Mouse (Mus musculus) ES-Bruce4 (cell line): ENCODE results near the gene Dgkq. TPM values are rescaled to one million over a fixed set of nuclear protein-coding genes. Genes with fewer than 3 reads are reported as not detected.

Source experiments
- H3K27ac ChIP-seq: 2 replicates; pipeline ENCODE4 v1.5.1; 2012; ENCODE audit warnings: low read length, inconsistent platforms; ENCODE audit not compliant: insufficient read depth
- H3K27me3 ChIP-seq: 2 replicates; pipeline ENCODE4 v1.6.1; 2012; ENCODE audit warnings: mild to moderate bottlenecking, low read length, inconsistent platforms; ENCODE audit not compliant: control insufficient read depth, poor library complexity, insufficient read depth, severe bottlenecking
- H3K36me3 ChIP-seq: 2 replicates; pipeline ENCODE4 v1.6.1; 2012; ENCODE audit warnings: inconsistent platforms, mild to moderate bottlenecking, low read length, moderate library complexity; ENCODE audit not compliant: control insufficient read depth, poor library complexity, insufficient read depth, severe bottlenecking
- H3K4me1 ChIP-seq: one replicate; pipeline ENCODE4 v1.8.1; 2011; ENCODE audit warnings: low read length; ENCODE audit not compliant: control insufficient read depth, insufficient read depth
- H3K4me3 ChIP-seq: 2 replicates; pipeline ENCODE4 v1.5.1; 2011; ENCODE audit warnings: low read depth, mild to moderate bottlenecking, low read length
- H3K9ac ChIP-seq: 2 replicates; pipeline ENCODE4 v1.6.1; 2012; ENCODE audit warnings: low read depth, mild to moderate bottlenecking, inconsistent platforms; ENCODE audit not compliant: poor library complexity, severe bottlenecking
- H3K9me3 ChIP-seq: replicated peaks from 2 replicates; pipeline ENCODE4 v1.6.1; 2012; ENCODE audit warnings: mild to moderate bottlenecking, low read length, inconsistent platforms; ENCODE audit not compliant: control insufficient read depth, poor library complexity, insufficient read depth, severe bottlenecking
- CTCF ChIP-seq: IDR thresholded peaks from one replicate; pipeline ENCODE4 v1.8.1; 2011; ENCODE audit warnings: low read depth, low read length
- EP300 ChIP-seq: IDR thresholded peaks from 2 replicates; pipeline ENCODE4 v1.6.1; 2011; ENCODE audit warnings: low read depth, low read length; ENCODE audit not compliant: insufficient read depth
- POLR2A ChIP-seq: IDR thresholded peaks from one replicate; pipeline ENCODE4 v1.8.1; 2011; ENCODE audit warnings: low read length; ENCODE audit not compliant: insufficient read depth
- polyA plus RNA-seq: library from polyadenylated mRNA; stranded (reverse); fragments of >200 nt; gene quantifications from 2 replicates; pipeline ENCODE4 v1.2.4, GENCODE M21; 2011; ENCODE audit warnings: low read depth; ENCODE audit not compliant: missing spikeins, insufficient read depth, insufficient read length

Dgkq gene
- polyA plus RNA-seq, 1 experiment: 6.5 TPM

DNA sequence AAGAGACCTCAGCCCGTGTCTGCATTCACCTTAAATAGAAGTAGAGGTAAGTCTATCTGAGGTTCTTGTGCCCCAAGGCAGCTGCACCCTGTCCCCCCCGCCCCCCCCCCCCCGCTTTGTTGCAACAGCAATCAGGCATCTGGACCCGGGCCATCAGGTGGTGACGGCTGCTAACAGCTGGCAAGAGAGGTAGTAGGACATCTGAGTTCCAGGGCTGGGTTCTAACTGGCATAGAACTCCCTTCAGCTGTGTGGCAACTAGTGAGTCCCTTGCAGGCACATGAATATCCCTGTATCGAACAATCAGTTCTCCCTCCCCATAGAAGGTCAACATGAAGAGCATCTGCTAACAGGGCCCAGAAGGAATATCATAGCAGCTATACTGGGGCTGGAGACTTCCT, 42.5 kb upstream of the Dgkq start:
- Histone ChIP-seq H3K9ac (no peak overlapping the region), H3K27me3 (no peaks in the 10 kb centered on the region), H3K4me1 (no peaks in the 10 kb centered on the region), H3K4me3 (no peak overlapping the region), H3K27ac (no peak overlapping the region), H3K9me3 (no peaks in the 10 kb centered on the region), H3K36me3 (no peaks in the 10 kb centered on the region)
- TF ChIP-seq EP300 (no peak), POLR2A (no peak), CTCF (no peak)

- H3K4me3 ChIP-seq: no peak overlapping the region
- no peaks in the 10 kb centered on the region for H3K36me3 ChIP-seq
- no peaks in the 10 kb centered on the region for H3K9me3 ChIP-seq
- no peaks in the 10 kb centered on the region for H3K4me1 ChIP-seq
- no peaks in the 10 kb centered on the region for H3K27me3 ChIP-seq
- H3K27ac ChIP-seq: no peak overlapping the region
- no peak overlapping the region for H3K9ac ChIP-seq
- TF ChIP-seq CTCF (no peak), EP300 (no peak), POLR2A (no peak)
These were observed 39.7 kb upstream of the Dgkq start for GRCm38 (mm10) chr5:108708981-108709731.

DNA sequence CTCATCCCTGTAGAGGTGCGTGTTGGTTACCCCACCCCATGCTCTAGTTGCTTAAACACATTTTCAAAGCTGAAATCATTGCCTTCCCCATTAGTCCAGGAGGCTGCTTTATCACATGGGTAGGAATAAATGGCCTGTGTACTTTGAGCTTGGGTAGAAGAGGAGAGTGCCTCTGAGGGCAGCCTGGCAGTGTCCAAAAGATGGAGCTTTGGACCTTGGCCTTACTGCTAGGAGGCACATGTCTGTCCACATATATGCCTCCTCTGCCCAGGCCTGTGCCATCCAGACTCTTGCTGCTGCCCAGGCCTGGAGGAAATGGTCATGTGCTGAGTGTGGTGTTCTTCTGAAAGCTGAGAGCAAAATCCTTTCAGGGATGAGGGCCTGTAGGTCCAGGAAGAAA, 38.9 kb upstream of the Dgkq start:
- H3K4me1 ChIP-seq: no peaks in the 10 kb centered on the region
- H3K27me3 ChIP-seq: no peaks in the 10 kb centered on the region
- no peaks in the 10 kb centered on the region for H3K9me3 ChIP-seq
- TF ChIP-seq EP300: no peak
- no peaks in the 10 kb centered on the region for H3K36me3 ChIP-seq
- no peak overlapping the region for H3K27ac ChIP-seq
- H3K4me3 ChIP-seq: no peak overlapping the region
- H3K9ac ChIP-seq: no peak overlapping the region

- H3K27me3 ChIP-seq: no peaks in the 10 kb centered on the region
- H3K9ac ChIP-seq: no peak overlapping the region
- no peaks in the 10 kb centered on the region for H3K9me3 ChIP-seq
- TF ChIP-seq POLR2A (no peak), EP300 (no peak)
- no peaks in the 10 kb centered on the region for H3K36me3 ChIP-seq
- H3K4me3 ChIP-seq: no peak overlapping the region
- no peaks in the 10 kb centered on the region for H3K4me1 ChIP-seq
- H3K27ac ChIP-seq: no peak overlapping the region
These were observed 38.3 kb upstream of the Dgkq start for GRCm38 (mm10) chr5:108707758-108708157.

- Histone ChIP-seq H3K27ac (no peak overlapping the region), H3K9ac (no peak overlapping the region), H3K27me3 (no peaks in the 10 kb centered on the region), H3K4me3 (no peak overlapping the region), H3K9me3 (no peaks in the 10 kb centered on the region), H3K4me1 (no peaks in the 10 kb centered on the region), H3K36me3 (no peaks in the 10 kb centered on the region)
- no peak for TF ChIP-seq EP300
- no peak for TF ChIP-seq CTCF
- TF ChIP-seq POLR2A: no peak
These were observed 34.5 kb upstream of the Dgkq start for GRCm38 (mm10) chr5:108703754-108704626.

DNA sequence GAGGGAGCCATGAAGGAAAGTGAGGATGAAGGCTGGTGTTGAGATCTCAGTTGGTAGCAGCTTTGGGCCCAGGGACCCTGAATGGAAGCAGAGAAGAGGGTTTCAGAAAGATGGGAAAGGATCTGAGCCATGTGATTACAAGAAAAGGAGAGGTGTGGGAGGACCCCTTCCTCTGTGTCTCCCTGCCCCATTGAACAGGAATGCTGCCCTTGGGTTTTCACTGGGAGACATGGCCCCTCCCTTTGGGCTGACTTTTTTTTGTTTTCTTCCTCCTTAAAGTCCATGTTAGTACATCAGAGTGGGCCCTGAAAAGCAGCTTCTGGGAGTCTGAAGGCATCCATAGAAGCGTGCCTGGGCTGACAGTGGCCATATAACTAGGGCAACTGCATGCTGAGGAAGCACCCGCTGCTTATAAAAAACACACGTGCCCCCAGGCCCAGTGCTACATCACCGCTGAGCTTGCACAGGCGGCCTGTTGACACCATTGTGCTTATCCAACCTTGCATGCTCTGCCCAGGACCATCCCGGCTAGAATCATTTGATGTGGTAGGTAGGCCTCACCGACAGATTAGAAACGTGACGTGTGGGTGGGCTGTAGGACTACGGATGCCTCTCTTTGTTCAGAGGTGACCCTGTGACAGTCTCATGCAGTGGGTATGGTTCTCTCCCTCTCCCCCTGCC, 32.0 kb upstream of the Dgkq start:
- no peak overlapping the region for H3K4me3 ChIP-seq
- no peak for TF ChIP-seq EP300
- no peak for TF ChIP-seq CTCF
- TF ChIP-seq POLR2A: no peak
- no peaks in the 10 kb centered on the region for H3K36me3 ChIP-seq
- H3K9me3 ChIP-seq: no peaks in the 10 kb centered on the region
- H3K27ac ChIP-seq: no peak overlapping the region
- no peak overlapping the region for H3K9ac ChIP-seq
- no peaks in the 10 kb centered on the region for H3K4me1 ChIP-seq
- no peaks in the 10 kb centered on the region for H3K27me3 ChIP-seq
